ENCODE assay signal across 10 mouse cellular contexts in the genomic region with DNA sequence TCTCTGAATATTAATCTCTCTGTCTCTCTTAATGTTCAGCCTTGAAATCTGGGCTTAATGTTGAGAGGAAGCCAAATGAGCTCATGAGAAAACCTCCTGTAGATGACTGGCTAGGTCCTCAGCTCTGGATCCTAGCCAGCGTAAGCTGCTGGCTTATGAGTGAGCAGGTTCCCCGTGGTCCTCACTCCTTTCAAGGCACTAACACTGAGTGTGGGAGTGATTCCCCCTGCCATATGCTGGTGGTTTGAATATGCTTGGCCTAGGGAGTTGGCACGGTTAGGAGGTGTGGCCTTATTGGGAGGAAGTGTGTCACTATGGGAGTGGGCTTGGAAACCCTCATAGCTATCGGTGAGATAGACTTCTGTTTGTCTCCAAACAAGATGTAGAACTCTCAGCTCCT. TPM values are rescaled to one million over a fixed set of nuclear protein-coding genes. Genes with fewer than 3 reads are reported as not detected.
DNase-seq lines count a peak whose midpoint lies in the region; ATAC-seq and TF ChIP-seq lines count a peak whose summit lies in the region.
"Had no signal": no experiment of that assay in that cellular context is flagged by ENCODE, and none has a peak within 500 bp of the region (broad histone marks: within the 10 kb centered on the region; RNA-seq: fewer than 3 reads in every experiment).

No protein-coding gene starts in this region.

- DNase-seq in heart, adult 8-10 months (ENCODE audit: low spot score), result no peak
- no peak for DNase-seq in ovary, postnatal 10 days (ENCODE audit: low spot score)
- DNase-seq in testis, postnatal 10 days (ENCODE audit: low spot score), result no peak
- DNase-seq: kidney, postnatal 36 days had no signal

- H3K27me3 ChIP-seq in heart, embryonic 13.5 days (replicated peaks), result no peaks in the 10 kb centered on the region
- H3K27me3 ChIP-seq in neural tube, embryonic 13.5 days, result no peaks in the 10 kb centered on the region
- H3K27me3 ChIP-seq in neural tube, embryonic 15.5 days (replicated peaks), result no peaks in the 10 kb centered on the region
- no peaks in the 10 kb centered on the region for H3K27me3 ChIP-seq in forebrain, embryonic 16.5 days (replicated peaks; ENCODE audit: control insufficient read depth, insufficient read depth, low read length)
- H3K27me3 ChIP-seq in small intestine, adult 2 months (ENCODE audit: control insufficient read depth, insufficient read depth, low read length), result no peaks in the 10 kb centered on the region

- WGBS in heart, embryonic 13.5 days, result 62% methylated on average over 4 of the region's 4 CpGs
- WGBS in neural tube, embryonic 13.5 days, result 71% methylated on average over 4 of the region's 4 CpGs
- WGBS in neural tube, embryonic 15.5 days, result 63% methylated on average over 4 of the region's 4 CpGs
- 48% methylated on average over 4 of the region's 4 CpGs for WGBS in forebrain, embryonic 16.5 days
- WGBS in small intestine, adult 2 months, result 36% methylated on average over 4 of the region's 4 CpGs

- no peak for TF ChIP-seq POLR2A in small intestine, adult 2 months (IDR thresholded peaks at IDR 0.05; ENCODE audit: low read depth, low read length)

- peaks cover 10% of the 10 kb centered on the region for H3K36me3 ChIP-seq in heart, embryonic 13.5 days
- H3K36me3 ChIP-seq in neural tube, embryonic 13.5 days, result no peaks in the 10 kb centered on the region
- no peaks in the 10 kb centered on the region for H3K36me3 ChIP-seq in neural tube, embryonic 15.5 days
- H3K36me3 ChIP-seq in forebrain, embryonic 16.5 days (ENCODE audit: control insufficient read depth, insufficient read depth), result no peaks in the 10 kb centered on the region
- peaks cover 6% of the 10 kb centered on the region; the same call in 1 of the 2 replicates for H3K36me3 ChIP-seq in small intestine, adult 2 months (ENCODE audit: control insufficient read depth, insufficient read depth, low read length)

- no peak overlapping the region for H3K9ac ChIP-seq in heart, embryonic 13.5 days
- no peak overlapping the region for H3K9ac ChIP-seq in neural tube, embryonic 13.5 days
- no peak overlapping the region for H3K9ac ChIP-seq in neural tube, embryonic 15.5 days (replicated peaks)
- no peak overlapping the region for H3K9ac ChIP-seq in forebrain, embryonic 16.5 days (replicated peaks; ENCODE audit: low read depth, low read length)

- ATAC-seq in heart, embryonic 13.5 days (ENCODE audit: extremely low read depth, insufficient number of reproducible peaks, low FRiP score, low TSS enrichment), result no peak
- 0 out of 2 replicates have a peak, but pooled peaks have one; percentile 19 for ATAC-seq in neural tube, embryonic 13.5 days (ENCODE audit: low read depth)
- no peak for ATAC-seq in neural tube, embryonic 15.5 days (ENCODE audit: low FRiP score)
- ATAC-seq in forebrain, embryonic 16.5 days, result peak; percentile 60

- peak overlapping the region; percentile 34 for H3K27ac ChIP-seq in heart, embryonic 13.5 days (replicated peaks)
- H3K27ac ChIP-seq in neural tube, embryonic 13.5 days (replicated peaks), result 0 out of 2 replicates have a peak overlapping the region, but pooled peaks have one; percentile 9
- no peak overlapping the region for H3K27ac ChIP-seq in neural tube, embryonic 15.5 days (replicated peaks)
- H3K27ac ChIP-seq in forebrain, embryonic 16.5 days (ENCODE audit: low read length), result no peak overlapping the region
- H3K27ac ChIP-seq in small intestine, adult 2 months (ENCODE audit: insufficient read depth, low read depth, low read length), result peak overlapping the region; percentile 6; the same call in 1 of the 2 replicates

- TF ChIP-seq CTCF in small intestine, adult 2 months (IDR thresholded peaks at IDR 0.05; ENCODE audit: extremely low read depth, insufficient read length, insufficient replicate concordance, low read depth, low read length), result 0 out of 2 replicates have a peak, but pooled peaks have one; percentile 8

- H3K4me3 ChIP-seq in heart, embryonic 13.5 days, result no peak overlapping the region
- H3K4me3 ChIP-seq in neural tube, embryonic 13.5 days, result no peak overlapping the region
- no peak overlapping the region for H3K4me3 ChIP-seq in neural tube, embryonic 15.5 days (replicated peaks)
- no peak overlapping the region for H3K4me3 ChIP-seq in forebrain, embryonic 16.5 days (replicated peaks; ENCODE audit: low read length)
- no peak overlapping the region for H3K4me3 ChIP-seq in small intestine, adult 2 months (ENCODE audit: low read depth, low read length)

- peaks cover 70% of the 10 kb centered on the region for H3K4me1 ChIP-seq in heart, embryonic 13.5 days
- peaks cover 52% of the 10 kb centered on the region for H3K4me1 ChIP-seq in neural tube, embryonic 13.5 days (replicated peaks)
- H3K4me1 ChIP-seq in neural tube, embryonic 15.5 days, result peaks cover 44% of the 10 kb centered on the region
- 0 out of 2 replicates have a peak, but pooled peaks cover 5% of the 10 kb centered on the region for H3K4me1 ChIP-seq in forebrain, embryonic 16.5 days (replicated peaks; ENCODE audit: control insufficient read depth, insufficient read depth, low read length)
- H3K4me1 ChIP-seq in small intestine, adult 2 months (ENCODE audit: control insufficient read depth, insufficient read depth, insufficient read length, low read length), result peaks cover 26% of the 10 kb centered on the region

- no peaks in the 10 kb centered on the region for H3K9me3 ChIP-seq in heart, embryonic 13.5 days
- no peaks in the 10 kb centered on the region for H3K9me3 ChIP-seq in neural tube, embryonic 13.5 days
- no peaks in the 10 kb centered on the region for H3K9me3 ChIP-seq in neural tube, embryonic 15.5 days (replicated peaks)
- no peaks in the 10 kb centered on the region for H3K9me3 ChIP-seq in forebrain, embryonic 16.5 days (ENCODE audit: control insufficient read depth, low read length)

- H3K4me2 ChIP-seq in heart, embryonic 13.5 days, result no peak overlapping the region
- H3K4me2 ChIP-seq in neural tube, embryonic 13.5 days, result no peak overlapping the region
- H3K4me2 ChIP-seq in neural tube, embryonic 15.5 days, result no peak overlapping the region
- no peak overlapping the region for H3K4me2 ChIP-seq in forebrain, embryonic 16.5 days (ENCODE audit: low read length)
- H3K4me2 ChIP-seq: liver, embryonic 11.5 days had no signal

RNA-seq across cellular contexts. Expression of a gene that starts 55.1 kb away (rescaled TPM):
- 6.7 and 7.2 TPM in 2 replicates for polyA plus RNA-seq in heart, embryonic 13.5 days (2015; fragmentation: Nextera tagmentation; extraction: Ambion mirVana)
- total RNA-seq in heart, adult 8-10 months (2022), result 10 to 100 TPM; 70.5 to 87.1 (median 79.0) TPM
- 9.5 and 10.3 TPM in 2 replicates for polyA plus RNA-seq in neural tube, embryonic 13.5 days (2015; fragmentation: Nextera tagmentation; extraction: Ambion mirVana)
- polyA plus RNA-seq in neural tube, embryonic 15.5 days (2015; fragmentation: Nextera tagmentation; extraction: Ambion mirVana), result 8.9 and 9.5 TPM in 2 replicates
- polyA plus RNA-seq in forebrain, embryonic 16.5 days (2015; fragmentation: Nextera tagmentation; extraction: Ambion mirVana), result 12.8 TPM in 2 replicates
- 15.9 and 32.1 TPM in 2 replicates for polyA plus RNA-seq in small intestine, adult 2 months (2012; rRNA removed)

Comparison
In these comparisons a context has a peak if more than half of its experiments do, and no peak if none do; other contexts are left out.
1. ATAC-seq: peak in neural tube, embryonic 13.5 days (single experiment) and forebrain, embryonic 16.5 days (single experiment); none in heart, embryonic 13.5 days (single experiment) and neural tube, embryonic 15.5 days (single experiment).
2. H3K27ac ChIP-seq: peak in heart, embryonic 13.5 days (single experiment), neural tube, embryonic 13.5 days (single experiment) and small intestine, adult 2 months (single experiment); none in neural tube, embryonic 15.5 days (single experiment) and forebrain, embryonic 16.5 days (single experiment).